Mouse (Mus musculus) stomach, postnatal 0 days (tissue): ENCODE measurements around the gene Car6. TPM values are rescaled to one million over a fixed set of nuclear protein-coding genes. Genes with fewer than 3 reads are reported as not detected.

ENCODE experiments used
- ATAC-seq: fragments of 200-750 bp; cut with Nextera tagmentation; 2 replicates; pipeline ENCODE4 v1.8.0; 2017; ENCODE audit not compliant: low FRiP score, low TSS enrichment
- DNase-seq: peaks from one replicate; pipeline ENCODE4 v3.0.0-alpha.2; 2016; ENCODE audit warnings: low spot score
- H3K27ac ChIP-seq: fragments of 300-500 bp; sonication (generic); replicated peaks from 2 replicates; pipeline ENCODE4 v1.5.1; 2014; ENCODE audit warnings: mild to moderate bottlenecking, control low read depth
- H3K27me3 ChIP-seq: fragments of 300-500 bp; sonication (generic); 2 replicates; pipeline ENCODE4 v1.6.1; 2014; ENCODE audit warnings: low read length; ENCODE audit not compliant: control insufficient read depth, insufficient read depth
- H3K36me3 ChIP-seq: fragments of 300-500 bp; sonication (generic); 2 replicates; pipeline ENCODE4 v1.6.1; 2014; ENCODE audit warnings: low read length, mixed read lengths; ENCODE audit not compliant: control insufficient read depth, insufficient read depth
- H3K4me1 ChIP-seq: fragments of 300-500 bp; sonication (generic); replicated peaks from 2 replicates; pipeline ENCODE4 v1.6.1; 2014; ENCODE audit warnings: antibody characterized with exemption; ENCODE audit not compliant: control insufficient read depth, insufficient read depth
- H3K4me2 ChIP-seq: fragments of 300-500 bp; sonication (generic); replicated peaks from 2 replicates; pipeline ENCODE4 v1.6.1; 2014; ENCODE audit warnings: low read depth, mild to moderate bottlenecking, control low read depth, moderate library complexity
- H3K4me3 ChIP-seq: fragments of 300-500 bp; sonication (generic); 2 replicates; pipeline ENCODE4 v1.5.1; 2014; ENCODE audit warnings: low read depth, low read length, control low read depth
- H3K9ac ChIP-seq: fragments of 300-500 bp; sonication (generic); 2 replicates; pipeline ENCODE4 v1.6.1; 2014; ENCODE audit warnings: mild to moderate bottlenecking, low read length, control low read depth, mixed read lengths
- H3K9me3 ChIP-seq: fragments of 300-500 bp; sonication (generic); 2 replicates; pipeline ENCODE4 v1.6.1; 2016; ENCODE audit warnings: low read length; ENCODE audit not compliant: control insufficient read depth
- CTCF ChIP-seq: IDR thresholded peaks from 2 replicates; pipeline ENCODE4 v1.5.1; 2016; ENCODE audit warnings: antibody characterized with exemption, low read depth, mild to moderate bottlenecking, moderate library complexity
- EP300 ChIP-seq: optimal IDR thresholded peaks from 2 replicates; pipeline ENCODE3; 2016; ENCODE audit warnings: antibody characterized with exemption
- WGBS: fragments of 180-500 bp; shearing (Covaris S2); extraction: QIAGEN DNeasy Blood & Tissue Kit; methylation state at CpG from one replicate; pipeline ENCODE4 v1.1.7; 2014; 5-methylcytosine and 5-hydroxymethylcytosine counted together
- polyA plus RNA-seq: library from polyadenylated mRNA; unstranded; fragments of >200 nt; fragmentation: Nextera tagmentation; extraction: Ambion mirVana; gene quantifications from 2 replicates; pipeline ENCODE4 v1.2.1, GENCODE M21; 2015

Gene Car6
- polyA plus RNA-seq, 1 experiment from 2014 or later: not detected

DNA sequence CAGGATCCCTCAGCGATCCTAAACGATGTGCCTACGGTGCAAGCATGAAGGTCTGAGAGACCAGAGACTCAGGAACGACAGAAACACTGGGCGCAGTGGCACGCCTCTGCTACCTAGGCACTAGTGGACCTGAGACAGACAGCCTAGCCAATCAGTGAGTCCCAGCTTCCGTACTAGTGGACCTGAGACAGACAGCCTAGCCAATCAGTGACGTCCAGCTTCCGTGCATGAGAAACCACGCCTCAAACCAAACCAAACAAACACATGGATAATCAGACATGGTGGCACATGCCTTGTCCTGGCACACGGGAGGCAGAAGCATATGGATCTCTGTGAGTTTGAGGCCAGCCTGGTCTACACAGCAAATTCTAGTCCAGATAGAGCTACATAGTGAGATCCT is 12.9 kb downstream of the Car6 start:
- no peak overlapping the region for H3K4me2 ChIP-seq

DNA sequence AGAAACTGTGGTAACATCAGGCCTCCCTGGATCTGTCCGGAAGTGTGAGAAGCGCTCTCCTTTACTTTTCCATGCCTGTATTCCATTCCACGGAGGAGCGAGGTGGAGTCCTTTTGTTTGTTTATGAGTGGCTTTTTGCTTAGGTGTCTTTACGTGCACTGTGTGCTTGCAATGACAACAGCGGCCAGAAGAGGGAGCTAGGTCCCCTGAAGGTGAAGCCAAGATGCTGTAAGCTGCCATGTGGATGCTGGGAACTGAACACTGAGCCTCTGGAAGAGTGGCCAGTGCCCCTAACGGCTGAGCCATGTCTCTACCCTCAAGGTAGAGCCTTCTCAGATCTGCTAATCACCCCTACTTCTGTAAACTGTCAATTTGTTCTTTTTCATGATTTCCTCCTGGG is 19.8 kb downstream of the Car6 start:
- Histone ChIP-seq H3K36me3 (no peaks in the 10 kb centered on the region), H3K9ac (no peak overlapping the region), H3K27me3 (no peaks in the 10 kb centered on the region), H3K27ac (no peak overlapping the region), H3K4me3 (no peak overlapping the region), H3K4me2 (no peak overlapping the region), H3K4me1 (no peaks in the 10 kb centered on the region), H3K9me3 (no peaks in the 10 kb centered on the region)
- ATAC-seq (no peak), DNase-seq (no peak)
- TF ChIP-seq CTCF (peak; percentile 41), EP300 (no peak)
- 89% methylated on average over 7 of the region's 7 CpGs for WGBS

More for the DNA sequence above, 12.9 kb downstream of the Car6 start:
- H3K4me1 ChIP-seq: no peaks in the 10 kb centered on the region
- DNase-seq (peak; percentile 27), ATAC-seq (peak; percentile 75)
- no peak overlapping the region for H3K9ac ChIP-seq
- no peak overlapping the region for H3K4me3 ChIP-seq
- no peak overlapping the region for H3K27ac ChIP-seq
- WGBS: 34% methylated on average over 11 of the region's 11 CpGs
- TF ChIP-seq EP300 (no peak), CTCF (no peak)
- no peaks in the 10 kb centered on the region for H3K9me3 ChIP-seq
- H3K27me3 ChIP-seq: no peaks in the 10 kb centered on the region
- no peaks in the 10 kb centered on the region for H3K36me3 ChIP-seq

- Histone ChIP-seq H3K27ac (no peak overlapping the region), H3K4me2 (no peak overlapping the region), H3K4me3 (no peak overlapping the region), H3K9ac (no peak overlapping the region), H3K9me3 (no peaks in the 10 kb centered on the region), H3K4me1 (no peaks in the 10 kb centered on the region), H3K36me3 (no peaks in the 10 kb centered on the region), H3K27me3 (no peaks in the 10 kb centered on the region)
- TF ChIP-seq CTCF (no peak), EP300 (no peak)
- ATAC-seq (no peak), DNase-seq (no peak)
- 48% methylated on average over 4 of the region's 4 CpGs for WGBS
Observed at GRCm38 (mm10) chr4:150178131-150178530, 23.0 kb downstream of the Car6 start.

DNA sequence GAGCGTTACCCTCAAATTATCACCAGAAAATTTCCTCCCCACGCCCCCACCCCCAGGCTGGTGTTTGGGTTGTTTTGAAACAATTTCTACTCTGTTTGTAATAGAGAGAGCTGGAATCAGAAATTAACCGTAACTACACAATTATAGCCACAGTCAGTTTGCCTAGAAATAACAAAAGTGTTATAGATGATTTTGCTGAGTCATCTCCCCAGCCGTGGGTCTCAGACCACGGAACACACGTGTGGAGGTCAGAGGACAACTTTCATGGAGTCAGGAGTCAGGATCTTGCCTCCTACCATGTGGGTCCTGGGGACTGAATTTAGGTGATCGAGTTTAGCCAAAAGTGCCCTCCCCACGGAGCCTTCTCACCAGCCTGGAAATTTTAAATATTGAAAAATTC is 24.0 kb downstream of the Car6 start:
- Histone ChIP-seq H3K36me3 (no peaks in the 10 kb centered on the region), H3K4me3 (no peak overlapping the region), H3K4me1 (no peaks in the 10 kb centered on the region), H3K4me2 (no peak overlapping the region), H3K9ac (no peak overlapping the region), H3K27me3 (no peaks in the 10 kb centered on the region), H3K9me3 (no peaks in the 10 kb centered on the region), H3K27ac (no peak overlapping the region)
- DNase-seq (no peak), ATAC-seq (no peak)
- WGBS: 64% methylated on average over 8 of the region's 8 CpGs
- TF ChIP-seq CTCF (no peak), EP300 (no peak)

- WGBS: 10% methylated on average over 7 of the region's 7 CpGs
- peak; percentile 61 for DNase-seq
Observed at GRCm38 (mm10) chr4:150176535-150176934, 24.6 kb downstream of the Car6 start.

DNA sequence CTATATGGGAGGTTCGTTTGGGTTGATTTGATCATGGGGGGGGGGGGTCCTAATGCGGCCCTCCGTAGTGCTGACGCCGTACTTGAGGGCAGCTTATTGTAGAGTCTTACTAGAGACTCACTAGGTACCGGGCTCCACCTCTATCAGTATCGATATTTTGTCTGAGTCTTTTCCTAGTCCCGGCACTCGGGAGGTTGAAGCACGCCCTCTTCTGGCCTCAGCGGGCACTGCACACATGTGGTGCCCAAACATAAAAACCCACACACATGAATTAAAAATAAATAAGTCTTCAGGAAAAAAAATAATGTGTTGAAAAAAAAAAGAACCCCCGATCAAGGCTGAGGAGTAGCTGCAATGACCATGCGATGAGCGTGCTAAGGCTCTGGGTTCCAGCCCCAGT is 27.1 kb downstream of the Car6 start:
- H3K9ac ChIP-seq: no peak overlapping the region
- DNase-seq: no peak
- H3K4me2 ChIP-seq: no peak overlapping the region
- H3K36me3 ChIP-seq: no peaks in the 10 kb centered on the region
- no peaks in the 10 kb centered on the region for H3K27me3 ChIP-seq
- no peak for TF ChIP-seq EP300
- peak; percentile 40 for TF ChIP-seq CTCF
- ATAC-seq: no peak
- no peaks in the 10 kb centered on the region for H3K9me3 ChIP-seq
- no peaks in the 10 kb centered on the region for H3K4me1 ChIP-seq
- no peak overlapping the region for H3K27ac ChIP-seq
- 93% methylated on average over 14 of the region's 14 CpGs for whole genome bisulfite sequencing
- no peak overlapping the region for H3K4me3 ChIP-seq

More at GRCm38 (mm10) chr4:150176535-150176934, 24.6 kb downstream of the Car6 start:
- no peak overlapping the region for H3K27ac ChIP-seq
- H3K4me3 ChIP-seq: no peak overlapping the region
- ATAC-seq: peak; percentile 70
- no peak overlapping the region for H3K9ac ChIP-seq
- no peaks in the 10 kb centered on the region for H3K27me3 ChIP-seq
- TF ChIP-seq EP300 (no peak), CTCF (peak; percentile 89)
- H3K4me2 ChIP-seq: peak overlapping the region; percentile 24; the same call in 1 of the 2 replicates
- H3K4me1 ChIP-seq: no peaks in the 10 kb centered on the region
- H3K36me3 ChIP-seq: no peaks in the 10 kb centered on the region
- H3K9me3 ChIP-seq: no peaks in the 10 kb centered on the region
